Mouse (Mus musculus) right cerebral cortex, postnatal 10 days (tissue): ENCODE results near the gene Gm7324.
"Not testable (repeated sequence)": the region's sequence is repeated elsewhere in the genome, so short reads cannot be mapped to it uniquely, and the experiment has no call there.

Experiments used
- DNase-seq, 2 experiments: peaks; one replicate each; pipeline ENCODE4 v3.0.0; 2021; ENCODE audit warnings: low spot score in 2 of 2

Gene Gm7324

DNA sequence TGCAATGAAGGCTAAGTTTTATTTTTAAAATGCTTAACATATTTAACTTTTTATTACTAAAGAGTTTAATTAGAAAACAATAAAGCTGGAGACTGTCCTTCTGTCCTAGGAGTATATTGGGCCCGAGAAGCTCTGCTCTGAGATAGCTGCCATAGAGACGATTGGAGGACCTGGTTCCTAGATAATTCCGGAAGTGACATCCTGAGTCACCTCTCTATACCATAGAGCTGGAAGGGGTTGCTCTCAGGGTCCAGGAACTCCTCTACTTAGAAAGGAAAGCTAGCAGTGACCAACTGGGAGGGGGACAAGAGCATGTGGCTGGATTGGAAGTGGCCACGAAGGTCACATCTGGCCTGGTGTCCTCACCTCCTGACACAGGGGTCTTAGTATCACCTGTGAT, at the start of gene Gm7324:
Gene Gm7324 (plus strand): TSS at position 208 of the 400 bp plus-strand sequence.
- not testable (repeated sequence) for DNase-seq

DNA sequence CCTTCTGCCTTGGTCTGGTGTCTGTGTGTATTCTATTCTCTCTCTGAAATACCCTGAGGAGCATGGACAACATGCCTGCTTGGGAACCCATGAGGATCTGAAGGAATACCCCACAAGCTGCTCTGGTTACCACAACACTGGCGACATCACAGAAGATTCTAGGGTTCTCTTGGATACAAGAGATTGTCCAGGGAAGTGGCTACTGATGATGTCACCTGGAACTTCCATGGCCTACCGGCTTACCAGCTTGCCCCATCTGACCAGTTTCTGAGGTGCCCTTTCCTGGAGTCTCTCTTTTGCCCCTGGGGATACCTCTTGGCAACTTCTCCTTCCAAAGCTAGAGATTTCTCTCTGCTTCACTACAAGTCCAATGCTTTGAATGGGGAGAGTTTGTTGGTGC, 20.5 kb upstream of the Gm7324 start, which contains the start of gene Gm8165:
Gene Gm8165 (minus strand): TSS at position 101 of the 400 bp plus-strand sequence.
- DNase-seq = not testable (repeated sequence)

- DNase-seq = not testable (repeated sequence)
Observed at GRCm38 (mm10) chr14:43727385-43727784, 29.8 kb downstream of the Gm7324 start, which contains the start of gene Gm16506. Gene Gm16506 (minus strand): TSS chr14:43727485.

GRCm38 (mm10) chr14:43747566-43747965, 49.9 kb downstream of the Gm7324 start, which contains the start of gene Gm6526:
Gene Gm6526 (plus strand): TSS chr14:43747866.
- not testable (repeated sequence) for DNase-seq
